Mouse (Mus musculus) heart, embryonic 12.5 days (tissue): Measurements from ENCODE around the gene Klf9. TPM values are rescaled to one million over a fixed set of nuclear protein-coding genes. Genes with fewer than 3 reads are reported as not detected.

Source experiments
- ATAC-seq: fragments of 200-750 bp; cut with Nextera tagmentation; 2 replicates; pipeline ENCODE4 v1.8.0; 2017; ENCODE audit warnings: moderate TSS enrichment, moderate library complexity; ENCODE audit not compliant: insufficient number of reproducible peaks, low FRiP score
- H3K27ac ChIP-seq: fragments of 300-500 bp; sonication (generic); 2 replicates; pipeline ENCODE4 v1.5.1; 2016; ENCODE audit warnings: mild to moderate bottlenecking, moderate library complexity; ENCODE audit not compliant: poor library complexity, severe bottlenecking
- H3K27me3 ChIP-seq: fragments of 300-500 bp; sonication (generic); replicated peaks from 2 replicates; pipeline ENCODE4 v1.6.1; 2016; ENCODE audit warnings: mild to moderate bottlenecking, moderate library complexity
- H3K36me3 ChIP-seq: fragments of 300-500 bp; sonication (generic); 2 replicates; pipeline ENCODE4 v1.6.1; 2016; ENCODE audit warnings: mild to moderate bottlenecking, moderate library complexity
- H3K4me1 ChIP-seq: fragments of 300-500 bp; sonication (generic); replicated peaks from 2 replicates; pipeline ENCODE4 v1.6.1; 2016; ENCODE audit warnings: mild to moderate bottlenecking
- H3K4me2 ChIP-seq: fragments of 300-500 bp; sonication (generic); 2 replicates; pipeline ENCODE4 v1.6.1; 2016; ENCODE audit warnings: mild to moderate bottlenecking, moderate library complexity
- H3K4me3 ChIP-seq: fragments of 300-500 bp; sonication (generic); 2 replicates; pipeline ENCODE4 v1.5.1; 2016; ENCODE audit warnings: mild to moderate bottlenecking
- H3K9ac ChIP-seq: fragments of 300-500 bp; sonication (generic); 2 replicates; pipeline ENCODE4 v1.6.1; 2016; ENCODE audit warnings: mild to moderate bottlenecking, moderate library complexity
- H3K9me3 ChIP-seq: fragments of 300-500 bp; sonication (generic); replicated peaks from 2 replicates; pipeline ENCODE4 v1.6.1; 2016; ENCODE audit warnings: mild to moderate bottlenecking, moderate library complexity
- WGBS: fragments of 180-500 bp; shearing (Covaris S2); methylation state at CpG from one replicate; pipeline ENCODE4 v1.1.7; 2016; 5-methylcytosine and 5-hydroxymethylcytosine counted together
- polyA plus RNA-seq: library from polyadenylated mRNA; unstranded; fragments of >200 nt; fragmentation: Nextera tagmentation; extraction: Ambion mirVana; gene quantifications from 2 replicates; pipeline ENCODE4 v1.2.1, GENCODE M21; 2016

Klf9 gene
- polyA plus RNA-seq = 2.1 TPM in 2 replicates

DNA sequence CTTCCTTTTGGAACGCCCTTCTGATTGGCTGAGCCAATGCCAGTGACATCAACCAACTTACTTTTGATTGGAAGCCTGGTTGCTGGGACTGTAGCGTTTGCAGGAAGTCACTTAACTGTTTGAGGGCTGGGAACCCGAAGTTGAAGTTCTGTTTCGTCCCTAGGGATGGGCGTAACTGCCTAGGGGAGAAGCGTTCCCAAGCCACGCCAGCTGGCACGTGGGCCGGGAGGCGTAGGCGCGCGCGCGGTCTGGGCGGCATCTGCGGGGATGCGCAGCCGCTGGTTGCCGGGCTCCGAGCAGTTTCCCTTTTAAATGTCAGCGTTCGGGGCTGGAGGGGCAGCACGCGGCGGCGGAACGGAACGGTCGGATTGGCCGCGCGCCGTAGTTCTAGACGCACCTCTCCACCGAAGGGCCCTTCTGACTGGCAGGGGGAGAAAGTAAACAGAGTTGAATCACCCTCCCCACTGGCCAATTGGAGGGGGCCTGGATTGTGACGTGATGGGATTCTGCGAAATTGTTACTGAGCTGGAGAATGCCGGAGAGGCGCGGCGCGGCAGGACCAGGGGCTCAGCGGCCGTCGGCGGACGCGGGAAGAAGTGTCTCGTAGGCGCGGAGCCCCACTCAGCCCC is at the start of gene Klf9:
Klf9 (plus strand) TSS at position 538 of the 629 bp plus-strand sequence.
- Histone ChIP-seq H3K9ac (peak within 1 kb of the TSS; percentile 76), H3K4me2 (peak within 1 kb of the TSS; percentile 94), H3K27me3 (peaks cover 16% of the 10 kb centered on the region; the same call in 1 of the 2 replicates), H3K4me1 (peaks cover 28% of the 10 kb centered on the region), H3K27ac (peak within 1 kb of the TSS; percentile 87), H3K36me3 (no peaks in the 10 kb centered on the region), H3K4me3 (peak within 1 kb of the TSS; percentile 75), H3K9me3 (no peaks in the 10 kb centered on the region)
- peak; percentile 91 for ATAC-seq
- WGBS = under 1% methylated on average over 52 of the region's 52 CpGs

DNA sequence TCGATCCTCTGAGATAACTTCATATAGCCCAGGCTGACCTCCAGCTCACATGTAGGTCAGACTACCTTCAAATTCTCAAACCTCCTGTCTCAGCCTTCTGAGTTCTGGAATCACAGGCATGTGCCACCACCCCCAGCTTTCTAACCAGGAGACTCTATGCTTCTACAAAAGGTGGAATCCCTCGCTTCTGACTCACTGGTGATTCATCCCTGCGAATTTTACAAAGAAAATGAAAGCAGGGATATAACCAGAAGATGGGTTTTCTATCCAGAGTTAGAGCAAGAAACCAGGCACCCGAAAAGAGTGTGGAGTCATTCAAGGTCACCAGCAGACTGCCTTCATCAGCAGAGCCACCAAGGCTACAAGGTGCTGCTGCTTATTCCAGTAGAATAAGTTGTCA is 49.4 kb upstream of the Klf9 start:
- H3K4me3 ChIP-seq = no peak overlapping the region
- no peaks in the 10 kb centered on the region for H3K36me3 ChIP-seq
- H3K4me2 ChIP-seq = no peak overlapping the region
- no peaks in the 10 kb centered on the region for H3K27me3 ChIP-seq
- 65% methylated on average over 4 of the region's 4 CpGs for WGBS
- H3K9me3 ChIP-seq = no peaks in the 10 kb centered on the region
- no peak overlapping the region for H3K9ac ChIP-seq
- ATAC-seq = no peak
- H3K4me1 ChIP-seq = no peaks in the 10 kb centered on the region
- no peak overlapping the region for H3K27ac ChIP-seq

DNA sequence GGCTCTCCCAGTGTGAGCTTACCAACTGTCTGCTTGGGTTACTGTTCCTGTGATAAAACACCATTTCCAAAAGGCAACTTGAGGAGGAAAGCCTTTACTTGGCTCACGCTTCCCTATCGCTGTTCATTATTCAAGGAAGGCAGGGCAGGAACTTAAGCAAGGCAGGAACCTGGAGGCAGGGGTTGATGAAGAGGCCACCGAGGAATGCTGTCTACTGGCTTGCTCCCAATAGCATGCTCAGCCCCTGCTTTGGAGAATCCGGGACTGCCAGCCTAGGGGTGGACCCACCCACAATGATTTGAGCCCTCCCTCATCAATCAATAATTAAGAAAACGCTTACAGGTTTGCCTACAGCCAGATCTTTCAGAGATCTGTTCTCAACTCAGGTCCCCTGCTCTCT is 47.5 kb upstream of the Klf9 start:
- H3K9ac ChIP-seq = no peak overlapping the region
- WGBS = 75% methylated on average over 5 of the region's 5 CpGs
- ATAC-seq = no peak
- H3K27ac ChIP-seq = no peak overlapping the region
- no peaks in the 10 kb centered on the region for H3K27me3 ChIP-seq
- H3K4me2 ChIP-seq = no peak overlapping the region
- no peak overlapping the region for H3K4me3 ChIP-seq
- no peaks in the 10 kb centered on the region for H3K36me3 ChIP-seq
- no peaks in the 10 kb centered on the region for H3K9me3 ChIP-seq
- H3K4me1 ChIP-seq = no peaks in the 10 kb centered on the region

- Histone ChIP-seq H3K27me3 (no peaks in the 10 kb centered on the region), H3K27ac (no peak overlapping the region), H3K36me3 (no peaks in the 10 kb centered on the region), H3K4me1 (no peaks in the 10 kb centered on the region), H3K9me3 (no peaks in the 10 kb centered on the region), H3K4me3 (no peak overlapping the region), H3K9ac (no peak overlapping the region), H3K4me2 (no peak overlapping the region)
- WGBS = 71% methylated on average over 3 of the region's 3 CpGs
- ATAC-seq = no peak
These were observed 46.1 kb upstream of the Klf9 start for GRCm38 (mm10) chr19:23094906-23095305.

DNA sequence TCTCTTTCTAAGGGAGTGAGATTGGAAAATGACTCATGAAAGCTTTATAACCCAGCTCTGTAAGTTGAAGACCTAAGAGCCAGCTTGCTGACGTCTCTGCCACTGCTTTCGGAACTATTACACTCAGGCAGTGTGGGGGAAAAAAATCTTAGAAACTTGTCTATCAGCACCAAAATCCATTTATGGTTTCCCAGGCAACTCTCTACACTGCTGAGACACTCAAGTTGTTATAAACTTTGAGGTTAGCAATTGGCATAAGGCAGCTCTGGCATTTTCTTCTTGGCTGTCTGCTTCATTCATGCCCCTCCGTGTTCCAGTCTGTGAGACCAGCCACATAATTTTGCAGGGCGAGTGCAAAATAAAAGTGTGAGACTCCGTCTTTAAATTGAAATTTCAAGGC is 34.2 kb upstream of the Klf9 start:
- Histone ChIP-seq H3K9me3 (no peaks in the 10 kb centered on the region), H3K36me3 (no peaks in the 10 kb centered on the region), H3K27me3 (no peaks in the 10 kb centered on the region), H3K9ac (no peak overlapping the region), H3K27ac (no peak overlapping the region), H3K4me2 (no peak overlapping the region), H3K4me3 (no peak overlapping the region), H3K4me1 (no peaks in the 10 kb centered on the region)
- WGBS = 79% methylated on average over 5 of the region's 5 CpGs
- no peak for ATAC-seq

DNA sequence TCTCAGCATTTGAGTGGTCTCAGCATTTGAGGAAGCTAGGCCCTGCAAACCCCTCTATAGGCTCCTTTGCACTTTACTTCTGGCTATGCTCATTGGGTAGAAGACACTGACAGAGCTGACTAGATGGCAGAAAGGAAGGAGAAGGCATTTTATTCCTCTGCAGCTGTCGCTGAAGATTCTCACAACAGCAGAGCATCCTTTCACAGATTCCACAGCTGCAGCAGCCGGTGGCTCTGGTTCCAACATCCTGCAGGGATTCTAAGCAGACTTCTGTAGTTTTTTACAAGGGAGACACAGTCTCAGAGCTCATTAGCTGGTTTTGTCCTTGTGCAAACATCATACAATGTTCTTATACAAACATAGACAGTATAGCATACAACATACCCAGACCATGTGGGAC is 33.7 kb upstream of the Klf9 start:
- Histone ChIP-seq H3K4me3 (no peak overlapping the region), H3K36me3 (no peaks in the 10 kb centered on the region), H3K9ac (no peak overlapping the region), H3K4me2 (no peak overlapping the region), H3K27ac (no peak overlapping the region), H3K4me1 (no peaks in the 10 kb centered on the region), H3K27me3 (no peaks in the 10 kb centered on the region), H3K9me3 (no peaks in the 10 kb centered on the region)
- ATAC-seq = no peak
- WGBS = 54% methylated on average over 2 of the region's 2 CpGs

GRCm38 (mm10) chr19:23121875-23122274 is 19.2 kb upstream of the Klf9 start:
- H3K27me3 ChIP-seq = 0 out of 2 replicates have a peak, but pooled peaks cover 5% of the 10 kb centered on the region
- H3K9ac ChIP-seq = no peak overlapping the region
- H3K4me2 ChIP-seq = 0 out of 2 replicates have a peak overlapping the region, but pooled peaks have one; percentile 11
- no peak overlapping the region for H3K4me3 ChIP-seq
- H3K36me3 ChIP-seq = no peaks in the 10 kb centered on the region
- H3K9me3 ChIP-seq = no peaks in the 10 kb centered on the region
- H3K4me1 ChIP-seq = peaks cover 4% of the 10 kb centered on the region; the same call in 1 of the 2 replicates
- 15% methylated on average over 10 of the region's 10 CpGs for WGBS
- no peak overlapping the region for H3K27ac ChIP-seq
- no peak for ATAC-seq

GRCm38 (mm10) chr19:23124023-23124550 is 16.9 kb upstream of the Klf9 start:
- peaks cover 4% of the 10 kb centered on the region; the same call in 1 of the 2 replicates for H3K4me1 ChIP-seq
- H3K27ac ChIP-seq = no peak overlapping the region
- H3K9me3 ChIP-seq = no peaks in the 10 kb centered on the region
- WGBS = 73% methylated on average over 7 of the region's 7 CpGs
- 0 out of 2 replicates have a peak, but pooled peaks cover 5% of the 10 kb centered on the region for H3K27me3 ChIP-seq
- no peaks in the 10 kb centered on the region for H3K36me3 ChIP-seq
- ATAC-seq = no peak
- no peak overlapping the region for H3K9ac ChIP-seq
- no peak overlapping the region for H3K4me2 ChIP-seq
- no peak overlapping the region for H3K4me3 ChIP-seq

DNA sequence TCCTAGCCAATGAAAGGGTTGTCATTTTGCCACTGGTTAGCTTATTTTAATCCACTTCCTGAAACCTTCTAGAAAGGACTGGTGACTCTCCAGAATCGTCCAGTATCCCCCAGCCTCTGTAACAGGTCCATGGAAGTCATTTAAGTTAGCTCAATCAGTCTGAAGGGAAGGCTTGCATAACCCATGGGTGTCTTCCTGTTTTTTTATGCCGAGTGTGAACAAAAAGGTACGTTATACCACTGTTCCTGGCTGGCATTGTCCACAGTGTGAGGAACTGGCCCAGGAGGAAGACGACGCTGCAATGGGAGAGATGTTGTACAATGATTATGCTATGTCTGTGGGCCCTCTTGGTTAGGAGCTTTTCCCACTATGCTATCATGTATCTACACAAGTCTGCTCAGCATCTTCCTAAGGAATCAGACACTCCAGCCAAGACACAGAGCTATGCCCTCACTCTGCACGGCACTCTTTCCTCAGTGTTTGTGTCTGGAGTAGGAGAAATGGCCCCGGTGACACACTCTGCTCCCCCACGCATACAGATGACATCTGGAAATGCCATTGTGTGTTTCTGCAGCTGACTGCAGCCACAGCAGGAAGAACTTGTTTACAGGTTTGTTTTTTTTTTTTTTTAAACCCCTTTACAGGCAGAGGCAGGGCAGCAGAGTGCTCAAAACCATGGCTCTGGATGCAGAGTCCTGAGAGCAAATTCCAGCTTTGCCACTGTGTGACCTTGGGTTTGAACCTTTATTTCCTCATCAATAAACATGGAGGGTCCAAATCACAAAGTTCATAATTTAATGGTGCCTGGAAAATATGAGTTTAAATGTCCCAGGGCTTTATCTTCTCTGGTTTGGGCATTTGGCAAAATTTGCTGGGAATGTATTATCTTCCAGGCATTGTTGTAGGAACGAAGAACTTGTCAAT is 15.5 kb upstream of the Klf9 start:
- no peak overlapping the region for H3K4me2 ChIP-seq
- H3K27ac ChIP-seq = no peak overlapping the region
- H3K36me3 ChIP-seq = no peaks in the 10 kb centered on the region
- no peak overlapping the region for H3K9ac ChIP-seq
- no peaks in the 10 kb centered on the region for H3K9me3 ChIP-seq
- H3K27me3 ChIP-seq = 0 out of 2 replicates have a peak, but pooled peaks cover 5% of the 10 kb centered on the region
- WGBS = 52% methylated on average over 9 of the region's 9 CpGs
- no peak overlapping the region for H3K4me3 ChIP-seq
- ATAC-seq = no peak
- H3K4me1 ChIP-seq = peaks cover 4% of the 10 kb centered on the region; the same call in 1 of the 2 replicates

- H3K4me2 ChIP-seq = no peak overlapping the region
- WGBS = 94% methylated on average over 2 of the region's 2 CpGs
These were observed 11.1 kb upstream of the Klf9 start for GRCm38 (mm10) chr19:23129908-23130307.

GRCm38 (mm10) chr19:23132106-23132635 is 8.9 kb upstream of the Klf9 start:
- no peak overlapping the region for H3K27ac ChIP-seq
- no peak for ATAC-seq
- H3K9ac ChIP-seq = no peak overlapping the region
- no peaks in the 10 kb centered on the region for H3K36me3 ChIP-seq
- peaks cover 32% of the 10 kb centered on the region for H3K27me3 ChIP-seq
- H3K9me3 ChIP-seq = no peaks in the 10 kb centered on the region
- H3K4me1 ChIP-seq = peaks cover 24% of the 10 kb centered on the region; the same call in 1 of the 2 replicates
- WGBS = 52% methylated on average over 3 of the region's 3 CpGs
- H3K4me3 ChIP-seq = no peak overlapping the region
- no peak overlapping the region for H3K4me2 ChIP-seq

More at GRCm38 (mm10) chr19:23129908-23130307, 11.1 kb upstream of the Klf9 start:
- no peak for ATAC-seq
- no peaks in the 10 kb centered on the region for H3K9me3 ChIP-seq
- H3K4me3 ChIP-seq = no peak overlapping the region
- H3K36me3 ChIP-seq = no peaks in the 10 kb centered on the region
- H3K27me3 ChIP-seq = peaks cover 34% of the 10 kb centered on the region
- no peak overlapping the region for H3K9ac ChIP-seq
- H3K4me1 ChIP-seq = peaks cover 11% of the 10 kb centered on the region; the same call in 1 of the 2 replicates
- no peak overlapping the region for H3K27ac ChIP-seq
